Mouse (Mus musculus) layer of hippocampus, adult 11-12 months (tissue): ENCODE results near the gene Zc2hc1c.
A peak's percentile ranks its signal among the peaks of the same experiment; 100 is the strongest.

Source experiments
- DNase-seq: peaks from one replicate; pipeline ENCODE4 v3.0.0; 2022; ENCODE audit warnings: low spot score

Zc2hc1c gene

DNA sequence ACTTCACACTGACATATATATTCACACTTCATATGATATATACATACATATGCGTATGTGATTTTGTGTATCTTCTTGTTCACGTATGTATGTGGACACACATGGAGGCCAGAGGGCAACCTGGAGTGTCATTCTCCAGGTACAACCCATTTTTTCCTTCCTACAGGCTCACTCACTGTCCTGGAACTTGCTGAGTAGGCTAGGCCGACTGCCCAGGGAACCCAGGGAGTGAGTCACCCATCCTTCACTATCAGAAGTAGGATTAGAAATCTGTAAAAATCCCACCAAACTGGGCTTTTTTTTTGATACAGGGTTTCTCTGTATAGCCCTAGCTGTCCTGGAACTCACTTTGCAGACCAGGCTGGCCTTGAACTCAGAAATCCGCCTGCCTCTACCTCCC, 3.4 kb upstream of the Zc2hc1c start:
- no peak for DNase-seq

DNA sequence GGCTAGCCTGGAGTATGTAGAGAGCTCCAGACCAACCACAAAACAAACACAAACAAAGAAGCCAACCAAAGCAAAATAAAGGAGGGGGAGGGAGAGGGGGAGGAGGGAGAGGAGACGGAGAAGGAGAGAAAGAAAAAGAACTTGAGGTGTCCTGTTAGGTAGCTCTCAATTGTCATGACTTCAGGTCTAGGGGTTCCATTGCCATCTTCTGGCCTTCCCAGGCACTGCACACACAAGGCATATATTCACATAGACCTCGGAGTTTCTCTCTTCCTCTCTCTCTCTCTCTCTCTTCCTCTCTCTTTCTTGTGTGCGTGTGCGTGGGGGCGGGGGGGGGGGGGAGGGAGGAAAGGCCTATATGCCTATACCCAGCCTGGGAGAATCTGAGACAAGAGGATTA, 1.4 kb upstream of the Zc2hc1c start:
- no peak for DNase-seq

DNA sequence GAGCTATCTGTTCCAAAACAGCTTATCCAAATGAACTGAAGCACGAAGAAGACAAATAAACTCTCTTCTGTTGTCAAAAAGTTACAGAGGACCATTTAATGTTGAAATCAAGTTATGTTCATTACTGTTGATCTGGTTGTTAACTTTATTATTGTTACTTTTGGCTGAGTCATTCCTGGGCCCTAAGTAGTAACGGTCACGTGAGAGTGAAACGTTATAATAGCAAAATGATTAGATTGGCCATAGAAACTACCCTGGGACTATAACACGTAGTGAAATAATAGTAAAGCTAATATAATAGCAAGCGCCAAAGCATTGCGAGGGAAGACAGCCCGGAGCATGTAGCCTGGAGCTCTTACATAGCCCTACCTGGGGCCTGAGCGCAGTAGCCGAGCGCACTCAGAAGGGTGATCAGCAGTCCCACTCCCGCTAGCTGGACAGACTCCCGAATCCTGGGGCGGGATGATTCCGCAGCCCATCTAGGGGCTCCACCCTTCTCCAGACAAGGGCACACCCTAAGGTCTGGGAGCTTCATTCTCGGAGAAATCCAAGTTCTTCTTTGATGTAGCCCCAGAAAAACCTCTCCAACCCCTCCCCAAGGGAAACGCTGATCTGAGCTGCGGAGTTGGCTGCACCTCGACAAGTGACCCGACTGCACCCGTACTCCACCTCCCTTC, 444 bp upstream of the Zc2hc1c start, which contains the start of gene Acyp1:
Gene Acyp1 (minus strand): TSS at position 630 of the 677 bp plus-strand sequence.
- no peak for DNase-seq

DNA sequence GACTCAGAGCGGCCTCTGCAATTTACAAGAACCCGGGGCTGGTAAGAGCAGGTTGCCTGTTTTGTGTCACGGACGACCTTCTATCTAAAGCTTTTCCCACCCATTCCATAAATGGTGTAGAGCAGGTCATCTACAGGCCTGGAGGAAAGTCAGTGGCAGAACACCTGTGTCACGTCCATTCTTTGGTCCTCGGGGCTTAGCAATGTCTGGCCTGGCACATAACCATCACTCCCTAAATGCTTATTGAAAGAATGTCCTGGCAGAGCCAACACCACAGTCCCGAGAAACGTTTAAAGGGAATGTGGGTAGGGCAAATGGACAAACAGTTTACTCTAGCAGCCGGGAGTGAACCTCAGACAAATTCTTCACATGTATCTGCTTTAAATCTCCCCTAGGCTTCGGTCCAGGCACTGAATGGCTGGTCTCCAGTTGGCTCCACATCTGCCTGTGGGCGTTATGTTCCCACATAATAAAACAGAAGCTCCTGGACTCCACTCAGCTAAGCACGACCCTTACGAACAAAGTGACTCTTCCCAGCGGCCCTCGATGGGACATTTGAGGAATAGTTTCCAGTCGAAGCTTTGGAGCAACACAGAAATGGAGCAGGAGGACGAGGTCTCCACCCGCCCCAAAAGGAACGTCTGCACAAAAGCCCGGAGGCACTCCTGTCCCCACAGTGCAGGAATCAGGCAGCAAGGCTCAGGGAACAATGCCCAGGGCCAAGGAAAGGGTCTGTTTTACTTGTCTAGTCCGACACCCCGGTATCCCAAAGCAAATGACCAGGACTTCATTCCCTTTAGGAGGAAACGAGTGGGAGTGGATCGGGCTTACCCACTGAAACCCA, 988 bp downstream of the Zc2hc1c start:
- DNase-seq, result no peak

DNA sequence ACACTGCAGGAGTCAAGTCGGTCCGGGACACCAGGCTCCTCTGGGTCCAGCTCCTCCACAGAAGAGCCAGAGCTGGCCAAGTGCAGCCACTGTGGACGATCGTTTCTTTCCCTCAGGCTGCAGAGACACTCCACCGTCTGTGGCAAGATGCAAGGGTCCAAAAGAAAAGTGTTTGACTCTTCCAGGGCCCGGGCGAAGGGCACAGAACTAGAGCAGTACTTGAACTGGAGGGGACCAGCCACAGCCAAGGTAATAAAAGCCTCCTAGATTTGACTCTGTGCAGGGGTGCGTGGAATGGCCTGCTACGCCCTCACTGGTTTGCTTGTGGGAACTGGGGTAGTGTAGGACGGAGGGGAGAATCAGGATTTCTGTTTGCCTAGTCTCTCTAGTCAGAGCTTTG, 2.2 kb downstream of the Zc2hc1c start:
- DNase-seq, result no peak

DNA sequence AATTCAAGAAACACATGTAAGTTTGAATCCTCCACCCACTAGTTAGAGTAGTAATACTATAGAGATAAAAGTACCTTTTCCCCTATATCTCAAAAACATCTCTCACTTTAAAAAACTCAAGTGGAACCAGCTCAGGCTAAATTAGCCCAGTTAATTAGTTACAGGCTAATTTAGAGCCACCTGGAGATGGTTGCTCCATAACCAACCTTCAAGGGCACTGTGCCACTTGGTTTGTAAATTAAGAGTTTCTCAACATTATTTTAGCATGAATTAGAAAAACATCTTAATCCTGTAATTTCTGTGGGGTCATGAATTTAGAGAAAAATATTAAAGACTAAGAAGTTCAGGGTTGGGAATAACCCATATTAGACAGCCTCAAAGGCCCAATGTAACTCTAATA, 3.1 kb downstream of the Zc2hc1c start:
- no peak for DNase-seq

DNA sequence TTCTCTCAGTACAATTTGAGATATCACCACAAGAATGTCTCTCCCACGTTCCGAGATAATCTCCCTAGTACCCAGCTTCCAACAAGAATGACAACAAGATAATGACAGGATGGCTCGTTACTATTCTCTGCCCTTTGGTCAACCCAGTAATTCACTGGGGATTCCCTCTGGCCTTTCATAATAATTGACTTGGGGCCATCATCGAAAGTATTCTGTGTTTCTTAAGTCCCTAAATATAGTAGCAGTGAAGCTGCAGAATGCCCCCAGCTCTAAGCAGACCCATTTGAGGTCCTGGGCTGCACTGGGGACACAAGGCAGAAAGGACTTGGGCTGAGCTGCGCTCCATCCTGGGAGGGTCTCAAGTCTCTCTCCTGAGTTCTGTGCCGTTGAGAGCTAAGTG, 3.9 kb downstream of the Zc2hc1c start:
- DNase-seq, result no peak

DNA sequence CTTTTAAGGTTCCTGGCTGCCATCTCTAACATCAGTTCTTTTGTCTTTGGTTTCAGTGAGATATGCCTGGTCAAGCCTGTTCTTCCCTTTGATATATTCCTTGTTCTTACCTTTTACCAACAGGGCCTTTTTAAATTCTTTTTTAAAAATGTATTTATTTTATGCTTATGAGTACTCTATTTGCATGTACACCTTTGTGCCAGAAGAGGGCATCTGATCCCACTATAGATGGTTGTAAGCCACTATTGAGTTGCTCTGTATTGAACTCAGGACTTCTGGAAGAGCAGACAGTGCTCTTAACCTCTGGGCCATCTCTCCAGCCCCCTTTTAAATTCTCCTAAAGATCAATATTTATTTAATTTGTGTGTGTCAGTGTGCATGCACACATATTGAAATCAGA, 4.5 kb downstream of the Zc2hc1c start:
- DNase-seq, result no peak

DNA sequence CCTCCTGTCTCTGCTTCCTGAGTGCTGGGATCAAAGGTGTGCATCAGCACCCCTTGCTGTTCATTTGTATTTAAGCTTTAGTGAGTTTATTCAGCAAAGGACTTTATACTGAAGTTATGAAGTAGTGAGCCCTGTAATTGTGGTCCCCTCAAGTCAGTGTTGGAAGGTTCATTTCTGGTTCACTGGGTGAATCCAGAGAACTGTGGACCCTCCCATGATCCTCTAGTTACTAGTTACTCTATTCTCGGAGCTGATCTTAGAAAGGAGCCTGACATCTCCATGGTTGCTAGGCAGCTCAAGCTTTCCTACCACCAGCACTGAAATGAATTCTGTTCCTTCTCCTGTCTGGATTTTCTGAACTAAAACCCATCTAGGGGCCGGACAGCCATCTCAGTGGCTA, 7.1 kb downstream of the Zc2hc1c start:
- DNase-seq, result no peak

DNA sequence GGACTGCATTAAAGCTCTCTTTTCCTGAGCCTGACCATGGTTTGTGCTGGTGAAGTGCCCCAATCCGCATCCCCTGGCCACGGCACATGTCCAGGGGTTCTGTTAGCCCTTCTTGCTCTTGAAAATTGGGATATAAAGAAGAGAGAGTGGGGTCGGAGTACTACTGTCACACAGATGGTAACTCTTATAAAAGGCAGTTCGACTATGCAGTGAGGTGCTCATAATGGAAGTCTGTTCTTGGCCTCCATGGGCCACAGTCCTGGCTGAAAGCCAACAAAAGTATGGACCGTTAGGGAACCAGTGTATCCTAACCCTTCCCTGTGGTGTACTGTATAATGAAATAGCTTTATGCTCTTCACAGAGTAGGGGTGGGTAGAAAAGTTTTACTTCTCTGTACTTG, 8.5 kb downstream of the Zc2hc1c start:
- no peak for DNase-seq

DNA sequence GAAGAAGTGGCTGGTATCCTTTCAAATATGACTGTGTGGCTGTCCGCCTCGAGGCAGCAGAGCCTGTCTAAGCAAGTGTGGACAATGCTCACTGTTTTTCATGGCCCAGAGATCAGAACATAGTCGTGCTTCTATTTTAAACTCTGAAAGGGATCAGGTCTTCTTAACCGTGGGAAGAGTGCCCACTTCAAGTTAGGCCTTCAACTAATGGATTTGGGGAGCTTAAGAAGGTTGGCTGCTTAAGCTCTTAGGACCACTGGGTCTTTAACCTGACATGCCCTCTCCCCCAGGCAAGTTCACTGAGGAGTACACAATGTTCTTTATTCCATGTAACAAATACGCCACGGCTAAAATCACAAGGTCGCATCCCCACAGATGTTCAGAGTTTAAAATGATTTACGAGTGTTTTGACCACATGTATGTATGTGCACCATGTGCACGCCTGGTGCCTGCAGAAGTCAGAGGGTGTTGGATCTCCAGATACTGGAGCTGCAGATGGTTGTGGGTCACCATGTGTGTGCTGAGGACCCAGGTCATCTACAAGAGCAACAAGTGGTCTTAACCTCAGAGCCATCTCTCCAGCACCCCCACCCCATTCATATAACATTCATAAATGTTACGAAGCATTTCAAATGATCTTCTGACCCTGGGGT, 9.1 kb downstream of the Zc2hc1c start:
- DNase-seq, result no peak

DNA sequence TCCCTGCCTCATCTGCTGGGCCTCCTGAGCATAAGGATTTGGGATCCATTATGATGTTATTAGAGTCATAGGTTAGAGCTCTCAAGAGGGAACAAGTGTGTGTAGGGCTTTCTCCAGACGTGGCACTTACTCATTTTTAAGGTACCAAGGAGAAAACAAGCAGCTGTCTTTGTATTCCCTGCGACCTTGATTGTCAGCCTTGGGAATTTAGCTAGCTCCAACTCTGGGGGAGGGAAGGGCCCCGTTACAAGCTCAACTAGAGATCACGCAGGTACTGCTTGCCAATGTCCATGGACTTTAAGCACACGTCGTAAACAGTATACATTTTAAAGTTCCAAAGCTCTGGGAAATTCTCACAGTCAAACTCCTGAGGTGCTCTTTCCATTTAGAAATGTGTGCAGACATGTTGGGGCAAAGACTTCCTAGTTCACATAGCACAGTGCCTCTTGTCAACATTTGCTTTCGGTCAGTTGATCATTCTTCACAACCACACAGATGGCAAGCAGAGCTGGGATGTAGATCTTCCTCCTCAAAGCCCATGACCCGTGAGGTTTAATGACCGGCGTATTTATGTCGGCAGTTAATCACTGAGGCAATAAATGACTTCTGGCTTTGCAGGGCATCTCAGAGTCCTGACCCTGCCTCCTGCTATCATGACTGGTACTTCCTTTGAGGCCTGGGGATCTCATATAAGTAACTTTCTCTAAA, 9.9 kb downstream of the Zc2hc1c start:
- no peak for DNase-seq

DNA sequence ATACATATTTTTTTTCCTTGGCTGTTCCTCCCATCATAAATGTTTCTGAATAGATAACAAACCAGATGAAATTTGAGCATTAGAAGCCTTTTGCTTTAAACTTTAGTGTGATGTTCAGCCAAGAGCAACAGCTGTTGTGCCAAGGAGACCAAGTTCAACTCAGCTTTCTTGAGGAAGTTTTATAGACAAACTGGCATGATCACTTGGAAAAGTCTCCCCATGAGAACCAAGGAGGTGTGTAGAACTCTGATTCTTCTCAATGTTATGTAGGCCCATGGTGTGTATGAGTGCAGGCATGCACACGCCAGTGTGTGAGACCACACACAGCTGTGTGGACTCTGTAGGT, 10.4 kb downstream of the Zc2hc1c start:
- no peak for DNase-seq

DNA sequence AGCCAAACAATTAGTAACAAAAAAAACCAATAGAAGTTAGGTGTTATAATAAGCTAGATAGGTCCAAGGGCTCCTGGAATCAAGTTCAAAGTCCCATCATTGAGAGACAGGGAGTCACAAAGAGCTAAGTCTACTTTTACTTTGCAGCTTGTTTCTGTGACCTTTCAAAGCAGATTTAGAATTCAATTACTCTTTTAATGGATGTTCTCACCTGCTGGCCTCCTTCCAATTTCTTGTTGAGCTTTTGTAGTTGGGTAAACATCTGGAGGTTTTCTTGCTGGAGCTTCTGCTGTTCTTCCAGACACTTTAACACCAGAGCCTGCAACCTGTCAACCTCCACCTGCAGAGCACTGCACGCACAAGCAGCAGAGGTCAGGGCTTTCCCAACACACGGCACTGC, 14.9 kb downstream of the Zc2hc1c start:
- DNase-seq, result no peak

DNA sequence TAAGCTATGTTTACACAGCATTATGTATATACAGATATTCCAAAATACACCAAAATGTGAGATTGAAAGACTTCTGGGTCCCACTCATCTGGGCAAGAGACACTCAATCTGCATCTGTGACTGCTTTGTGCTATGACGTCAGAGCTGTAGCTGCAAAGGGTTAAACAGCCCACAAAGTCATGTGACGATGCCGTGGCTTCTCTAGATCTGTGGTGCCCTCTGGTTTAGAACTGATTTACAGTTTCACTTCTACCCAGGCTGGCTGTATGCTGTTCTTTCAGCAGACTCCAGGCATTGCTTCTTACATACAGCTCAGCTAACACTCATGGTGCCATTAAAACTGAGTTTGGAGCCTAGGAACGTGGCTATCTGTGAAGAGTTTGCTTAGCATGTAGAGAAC, 16.3 kb downstream of the Zc2hc1c start:
- no peak for DNase-seq

DNA sequence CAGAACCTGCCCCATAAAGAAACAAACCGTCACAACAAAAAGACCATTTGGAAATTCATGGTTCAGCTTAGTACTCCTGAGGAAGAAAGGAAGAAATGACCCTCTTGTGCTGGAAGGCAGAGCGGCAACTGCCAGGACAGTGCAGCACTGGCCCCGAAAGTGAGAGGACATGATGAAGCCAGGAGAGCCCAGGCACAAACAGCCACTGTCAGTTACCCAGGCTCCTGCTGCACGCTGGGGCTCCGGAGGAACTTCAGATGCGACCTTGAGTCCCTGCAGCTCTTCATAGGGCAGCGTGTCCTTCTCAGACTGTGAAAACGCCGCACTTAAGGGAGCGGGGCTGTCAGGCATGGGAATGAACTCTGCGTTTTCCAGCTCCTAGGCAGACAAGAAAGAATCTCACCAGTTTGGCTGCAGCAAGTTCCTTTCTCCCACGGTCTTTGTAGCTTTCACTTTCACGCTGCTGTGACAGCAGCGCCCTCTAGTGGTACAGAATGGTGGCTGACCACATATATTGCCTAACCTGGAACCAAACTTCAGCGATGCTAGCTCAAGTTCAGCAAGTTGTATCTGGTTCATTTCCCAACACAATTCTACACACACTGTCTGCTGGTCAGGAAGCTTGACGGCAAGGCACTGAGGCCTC, 17.0 kb downstream of the Zc2hc1c start:
- DNase-seq, result peak; percentile 94

DNA sequence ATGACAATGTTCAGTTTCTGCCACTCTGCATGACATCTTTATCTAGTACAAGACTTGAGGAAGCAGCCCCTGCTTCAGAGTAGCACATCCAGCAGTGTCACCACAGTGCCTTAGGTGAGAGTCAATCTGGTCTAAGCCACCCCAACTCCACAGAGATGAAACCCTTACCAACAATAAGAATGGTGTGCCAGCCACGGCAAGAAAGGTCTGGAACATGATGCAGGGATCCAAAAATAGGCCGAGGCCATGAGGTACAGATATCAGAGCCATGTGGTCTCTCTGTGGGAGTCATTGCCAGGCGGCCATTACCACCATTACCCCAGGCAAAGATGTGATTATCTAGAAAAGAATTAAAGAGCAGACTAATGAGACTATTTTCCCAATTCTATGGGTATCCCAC, 20.3 kb downstream of the Zc2hc1c start:
- DNase-seq, result no peak

DNA sequence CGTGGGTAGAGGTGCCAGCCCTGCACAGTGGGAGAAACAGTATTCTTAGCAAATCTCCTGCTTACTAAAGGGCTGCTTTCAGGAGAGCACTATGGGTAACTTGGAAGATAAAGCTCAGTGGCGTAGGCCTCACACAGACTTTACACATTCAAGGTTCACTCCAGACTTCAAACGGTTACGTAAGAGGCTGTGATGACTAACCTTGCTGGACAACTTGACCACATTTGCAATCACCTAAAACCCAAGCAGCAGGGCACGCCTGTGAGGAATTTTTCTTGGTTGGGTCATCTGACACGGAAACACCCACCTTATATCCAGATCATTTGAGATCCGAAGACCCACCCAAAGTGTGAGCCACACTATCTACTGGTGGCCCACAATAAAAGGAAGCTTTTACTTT, 41.8 kb downstream of the Zc2hc1c start:
- DNase-seq, result no peak

DNA sequence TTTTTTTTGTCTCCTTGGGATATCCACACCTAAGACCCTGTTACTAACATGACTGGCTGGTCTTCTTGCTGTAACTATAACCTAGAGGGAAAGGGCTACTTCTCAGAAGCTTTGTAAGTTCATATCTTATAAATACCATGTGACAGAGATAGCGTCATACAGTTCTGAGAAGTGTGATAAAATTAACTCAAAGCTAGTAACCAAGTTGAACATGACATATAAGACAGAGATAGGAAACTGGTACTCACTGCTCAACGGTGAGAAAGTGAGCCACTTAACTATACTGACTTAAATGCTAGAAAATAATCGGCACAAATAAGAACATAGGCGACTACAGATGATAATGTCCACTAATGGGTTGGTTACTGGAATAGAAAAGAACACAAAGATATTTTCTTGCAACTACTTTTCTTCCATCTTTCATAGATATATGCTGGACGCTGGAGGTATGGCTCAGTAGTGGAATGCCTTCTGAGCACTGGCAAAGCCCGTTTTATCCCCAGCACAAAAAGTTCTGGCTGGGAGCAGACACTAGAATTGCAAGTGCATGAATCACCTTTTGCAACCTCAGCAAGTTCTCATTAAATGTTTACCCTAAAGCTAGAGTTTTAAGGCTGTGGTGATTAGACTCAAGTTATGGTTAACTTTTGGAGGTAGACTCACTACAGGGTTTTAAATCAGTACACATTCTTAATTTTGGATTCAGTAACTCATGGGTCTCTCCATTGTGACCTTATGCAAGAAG, 49.3 kb downstream of the Zc2hc1c start:
- no peak for DNase-seq

DNA sequence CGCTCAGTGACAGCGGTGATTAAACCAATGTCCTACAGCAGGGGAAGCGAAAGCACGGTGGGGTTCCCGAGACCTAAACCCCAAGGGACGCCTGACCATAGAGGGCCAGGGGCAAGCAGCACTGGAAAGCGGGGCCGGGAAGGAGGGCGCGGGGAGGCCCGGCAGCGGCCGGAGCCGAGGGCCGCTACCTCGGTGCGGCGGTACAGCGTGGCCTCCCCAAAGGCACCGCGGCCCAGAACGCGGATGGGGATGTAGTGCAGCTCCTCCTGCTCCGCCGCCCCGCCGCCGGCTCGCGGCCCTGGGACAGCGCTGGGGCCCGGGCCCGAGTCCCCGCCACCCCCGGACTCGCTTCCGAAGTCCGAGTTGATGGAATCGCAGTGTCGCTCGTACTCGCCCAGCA, 50.4 kb downstream of the Zc2hc1c start:
- no peak for DNase-seq

DNA sequence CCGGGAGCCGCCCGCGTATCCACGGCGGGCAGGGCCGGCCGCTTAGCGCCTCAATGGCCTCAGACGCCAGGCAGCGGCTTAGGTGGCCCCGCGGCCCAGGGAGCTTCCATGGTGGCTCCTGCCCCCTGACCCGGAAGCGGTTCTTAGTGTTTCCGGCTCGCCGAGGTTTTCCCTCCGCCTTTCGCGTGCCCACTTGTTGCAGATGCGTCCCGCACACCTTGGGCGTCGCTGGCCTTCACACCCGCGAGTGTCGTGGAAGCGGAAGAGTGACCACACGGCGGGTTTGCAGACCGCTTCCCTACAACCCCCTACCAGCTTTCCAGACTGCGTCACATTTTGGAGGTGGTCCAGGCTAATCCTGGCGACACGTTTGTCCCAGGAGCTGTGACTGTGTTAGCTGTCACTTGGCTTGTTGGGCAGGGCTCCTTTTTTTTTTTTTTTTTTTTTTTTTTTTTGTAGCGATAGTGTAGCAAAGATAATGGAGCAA, 50.9 kb downstream of the Zc2hc1c start, which contains the start of gene Nek9:
Gene Nek9 (minus strand): TSS at position 120 of the 487 bp plus-strand sequence.
- DNase-seq, result peak; percentile 93
